Mouse (Mus musculus) ES-Bruce4 (cell line): ENCODE results near the gene Plekhg5.

Experiments
- CTCF ChIP-seq: IDR thresholded peaks from one replicate; pipeline ENCODE4 v1.8.1; 2011; ENCODE audit warnings: low read depth, low read length
- EP300 ChIP-seq: IDR thresholded peaks from 2 replicates; pipeline ENCODE4 v1.6.1; 2011; ENCODE audit warnings: low read depth, low read length; ENCODE audit not compliant: insufficient read depth
- POLR2A ChIP-seq: IDR thresholded peaks from one replicate; pipeline ENCODE4 v1.8.1; 2011; ENCODE audit warnings: low read length; ENCODE audit not compliant: insufficient read depth

DNA sequence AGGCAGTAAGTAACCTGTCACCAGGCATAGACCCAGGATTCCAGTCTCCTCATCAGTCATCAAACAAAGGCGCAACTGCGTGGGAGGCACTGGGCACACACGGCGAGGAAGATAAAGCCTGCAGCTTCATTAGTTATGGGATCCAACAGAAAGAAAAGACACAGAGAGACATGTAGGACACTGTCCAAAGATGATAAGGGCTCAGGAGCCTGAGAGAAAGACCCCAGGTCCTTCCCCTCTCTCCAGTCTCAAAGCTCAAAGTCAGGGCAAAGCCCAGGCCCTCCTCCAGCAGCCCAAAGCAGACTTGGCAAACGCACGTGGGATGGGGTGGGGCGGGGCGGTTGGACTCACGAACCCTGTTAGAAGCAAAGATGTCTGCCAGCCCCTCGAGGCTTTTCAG is 73.2 kb downstream of the Plekhg5 start:
- TF ChIP-seq CTCF (no peak), POLR2A (no peak), EP300 (no peak)
